Mouse (Mus musculus): Measurements from ENCODE around the gene Mthfsl. TPM values are rescaled to one million over a fixed set of nuclear protein-coding genes. Genes with fewer than 3 reads are reported as not detected.

Mthfsl gene
- total RNA-seq (2023): 10 to 100 TPM; 60.0 to 68.2 TPM

DNA sequence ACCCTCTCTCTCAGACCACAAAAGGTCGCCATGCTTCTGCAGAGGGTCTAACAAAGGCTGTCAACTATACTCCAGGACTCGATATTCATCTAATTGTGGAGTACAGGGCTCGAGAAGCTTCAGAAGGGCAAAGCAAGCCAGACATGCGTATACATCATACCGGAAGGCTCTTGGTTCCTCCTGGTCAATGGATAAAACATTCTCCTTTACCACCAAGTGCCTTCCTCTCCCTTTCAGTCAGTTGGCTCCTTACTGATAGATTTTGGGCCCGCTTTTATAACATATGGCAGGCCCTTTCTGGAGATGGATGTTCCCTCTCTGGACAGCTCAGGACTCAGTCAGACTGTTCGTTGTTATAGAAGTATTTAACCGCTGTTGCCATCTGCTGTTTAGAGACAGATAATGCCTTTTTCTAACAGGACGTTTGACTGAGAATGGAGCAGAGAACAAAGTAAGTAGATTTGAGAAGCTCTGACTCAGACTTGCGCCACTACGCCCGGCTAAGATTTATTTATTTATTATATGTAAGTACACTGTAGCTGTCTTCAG, at the start of gene Mthfsl:
Gene Mthfsl, minus strand, starts transcription at position 308 of the 549 bp plus-strand sequence.

DNA sequence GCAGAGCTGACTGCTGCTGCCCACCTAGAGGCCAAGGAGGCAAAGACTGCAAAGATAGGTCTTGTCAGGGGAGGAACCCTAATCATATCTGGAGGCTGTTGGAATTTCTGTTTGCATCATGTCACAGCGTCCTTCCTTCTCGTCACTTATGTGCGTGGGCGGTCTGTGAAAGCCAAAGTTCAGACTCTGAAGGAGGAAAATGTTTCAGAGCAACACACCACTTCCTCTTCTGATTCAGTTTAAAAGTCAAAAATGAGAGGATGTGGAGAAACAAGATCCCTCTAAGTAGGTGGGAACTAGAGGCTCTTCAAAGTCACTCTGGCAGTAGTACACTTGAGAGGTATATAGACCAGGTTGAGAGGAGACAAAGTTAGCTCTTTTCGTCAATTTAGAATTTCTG, 11.6 kb upstream of the Mthfsl start, which contains the start of gene Bcl2a1d:
Gene Bcl2a1d, minus strand, starts transcription at position 187 of the 400 bp plus-strand sequence.

Other genes with a start within 250 kb of the Mthfsl start
- gene Syncrip, start 237.7 kb downstream of the Mthfsl start, total RNA-seq (2023): 10 to 100 TPM; 55.1 to 64.4 TPM
- gene Zfp949, start 172.3 kb downstream of the Mthfsl start, total RNA-seq (2023): 10 to 100 TPM in 1 of 2 experiments, 1 to 10 TPM in 1; 7.1 to 10.4 TPM
- not detected for gene Trim43a, start 139.4 kb downstream of the Mthfsl start, total RNA-seq (2023)
- 1 to 10 TPM; 3.7 to 4.9 TPM for gene Bcl2a1d, start 11.6 kb upstream of the Mthfsl start, total RNA-seq (2023)
- gene Trim43c, start 118.9 kb upstream of the Mthfsl start, total RNA-seq (2023): not detected
- 1 to 10 TPM; 4.7 to 6.0 TPM for gene Bcl2a1a, start 236.6 kb upstream of the Mthfsl start, total RNA-seq (2023)